In the genomic region with DNA sequence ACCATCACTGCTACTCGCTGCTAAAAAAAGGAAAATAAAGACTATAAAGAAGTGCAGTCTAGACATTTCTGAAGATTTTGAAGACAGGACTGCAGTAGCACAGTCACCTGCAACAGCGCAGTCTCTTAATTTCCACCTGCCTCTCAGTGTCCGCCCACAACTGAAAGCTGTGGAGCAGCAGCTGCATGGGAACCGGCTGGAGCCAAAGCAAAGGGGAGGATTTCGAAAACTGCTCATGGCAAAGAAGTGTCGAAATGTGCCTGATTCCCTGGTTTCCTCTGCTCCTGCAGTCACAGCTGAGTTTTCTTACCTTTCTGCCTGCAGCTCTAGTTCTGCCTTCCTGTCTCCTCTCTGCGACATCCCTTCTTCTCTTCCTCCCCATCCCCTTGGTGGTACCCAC, we compare ENCODE assay signal across 15 mouse cellular contexts. TPM values are rescaled to one million over a fixed set of nuclear protein-coding genes. Genes with fewer than 3 reads are reported as not detected.
DNase-seq lines count a peak whose midpoint lies in the region.
"Had no signal": no experiment of that assay in that cellular context is flagged by ENCODE, and none has a peak within 500 bp of the region (broad histone marks: within the 10 kb centered on the region; RNA-seq: fewer than 3 reads in every experiment).

No protein-coding gene starts in this region.

- peak; percentile 7 to 11 for DNase-seq in left cerebral cortex, adult 8-10 months (ENCODE audit: low spot score in 2 of 2)
- DNase-seq in left cerebral cortex, postnatal 36 days (ENCODE audit: low spot score in 2 of 2), result no peak
- DNase-seq in adipocyte (ENCODE audit: low spot score), result peak; percentile 2
- DNase-seq in fat pad, adult 2 months (ENCODE audit: extremely low read depth, low read depth, low spot score), result peak; percentile 52
- peak; percentile 2 to 3 for DNase-seq in right cerebral cortex, postnatal 36 days (ENCODE audit: low spot score in 2 of 2)
- DNase-seq in liver, result no peak
- DNase-seq in heart, postnatal 36 days, result no peak
- DNase-seq: adrenal gland, postnatal 25 days; B cell, adult 2 months; cerebellum, adult 18-20 months; cerebellum, adult 9-10 months; cerebellum, postnatal 14 days; gastrocnemius, postnatal 10 days; gastrocnemius, postnatal 36 days; heart, adult 11 months had no signal

- intact Hi-C loops in left cerebral cortex, postnatal 36 days (cut with DNase I), result no loop called here
- intact Hi-C loops in heart, postnatal 36 days (cut with DNase I), result no loop called here

RNA-seq across cellular contexts. Expression of a gene that starts 20.8 kb away (rescaled TPM):
- 10 to 100 TPM; 56.0 to 67.1 (median 62.4) TPM for total RNA-seq in left cerebral cortex, adult 8-10 months (2022)
- 10 to 100 TPM; 46.6 to 59.0 TPM for total RNA-seq in left cerebral cortex, postnatal 36 days (2021)
- total RNA-seq in heart, postnatal 36 days (2021), result 10 to 100 TPM; 21.7 to 31.8 TPM

Comparison
In these comparisons a context has a peak if more than half of its experiments do, and no peak if none do; other contexts are left out.
1. DNase-seq: peak in left cerebral cortex, adult 8-10 months (2 of 2), adipocyte (single experiment), fat pad, adult 2 months (single experiment) and right cerebral cortex, postnatal 36 days (2 of 2); none in left cerebral cortex, postnatal 36 days (0 of 2), liver (single experiment) and heart, postnatal 36 days (0 of 2).